Mouse (Mus musculus) liver, embryonic 14.5 days (tissue): ENCODE data around the gene Cdca4.

Source experiments
- CTCF ChIP-seq: IDR thresholded peaks from 2 replicates; pipeline ENCODE4 v1.5.1; 2016; ENCODE audit warnings: antibody characterized with exemption, low read depth, control low read depth
- EP300 ChIP-seq: IDR thresholded peaks from 2 replicates; pipeline ENCODE4 v1.6.1; 2016; ENCODE audit warnings: antibody characterized with exemption, low read depth

- no peak for TF ChIP-seq CTCF
- no peak for TF ChIP-seq EP300
Observed at GRCm38 (mm10) chr12:112796551-112797510, 32.4 kb downstream of the Cdca4 start.
